Mouse (Mus musculus) duodenum, adult 2 months (tissue): ENCODE measurements around the gene Gtsf1l. TPM values are rescaled to one million over a fixed set of nuclear protein-coding genes. Genes with fewer than 3 reads are reported as not detected.

Source experiments
- polyA plus RNA-seq: library from polyadenylated mRNA; depleted of rRNA; stranded (reverse); fragments of >200 nt; gene quantifications from 2 replicates; pipeline ENCODE4 v1.2.3, GENCODE M21; 2012; ENCODE audit warnings: low replicate concordance; rRNA removed

The Gtsf1l gene
- not detected in 2 replicates for polyA plus RNA-seq

DNA sequence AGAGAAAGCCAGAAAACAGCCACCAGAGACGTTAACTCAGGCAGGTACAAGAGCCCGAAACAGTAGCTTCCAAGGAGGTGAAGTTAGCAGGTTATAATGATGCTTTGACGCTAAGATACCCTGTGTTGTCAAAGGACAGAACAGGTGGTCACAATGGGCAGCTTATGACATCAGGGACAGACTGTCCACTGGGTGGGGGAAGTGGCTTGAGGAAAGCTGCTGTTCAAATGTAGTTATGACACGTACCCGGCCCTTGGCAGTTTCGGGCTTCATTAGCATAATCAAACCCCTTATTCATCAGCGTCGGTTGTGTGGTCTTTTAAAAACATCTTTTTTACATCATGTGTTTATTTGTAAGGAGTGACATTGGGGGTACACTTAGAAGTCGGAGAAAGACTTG is at the start of gene Gtsf1l:
TSS of gene Gtsf1l (minus strand) at position 128 of the 400 bp plus-strand sequence.

DNA sequence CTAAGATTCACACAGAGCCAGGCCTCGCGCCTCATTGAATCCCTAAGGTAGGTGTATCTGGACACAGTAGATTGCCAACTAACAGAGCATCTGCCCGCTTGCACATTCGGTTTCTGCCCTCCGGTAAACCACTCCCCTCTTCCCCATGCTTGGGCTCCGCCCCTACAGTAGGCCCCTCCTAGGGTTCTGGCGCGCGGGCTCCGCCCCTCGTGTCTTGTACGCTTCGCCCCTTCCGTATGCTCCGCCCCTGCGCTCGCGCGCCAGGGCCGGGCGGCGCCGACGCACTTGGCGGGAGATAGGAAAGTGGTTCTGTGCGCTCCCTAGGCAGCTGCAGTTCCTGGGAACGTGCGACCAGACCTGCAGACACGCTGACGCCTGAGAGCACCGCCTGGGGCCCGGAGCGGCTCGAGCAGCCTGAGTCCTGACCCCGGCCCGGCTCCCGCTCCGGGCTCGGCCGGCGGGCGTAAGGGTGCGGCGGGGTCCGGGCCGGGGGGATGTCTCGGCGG is 33.3 kb downstream of the Gtsf1l start, which contains the start of gene Mybl2:
TSS of gene Mybl2 (plus strand) at position 353 of the 506 bp plus-strand sequence.

Other genes with a start within 250 kb of the Gtsf1l start
- gene Srsf6, start 156.3 kb downstream of the Gtsf1l start, polyA plus RNA-seq: 62.7 and 217 TPM in 2 replicates
- 0.02 and 0.08 TPM in 2 replicates for gene L3mbtl1, start 144.4 kb downstream of the Gtsf1l start, polyA plus RNA-seq
- gene Sgk2, start 100.5 kb downstream of the Gtsf1l start, polyA plus RNA-seq: 4.1 and 8.9 TPM in 2 replicates
- 8.4 and 8.6 TPM in 2 replicates for gene Ift52, start 70.5 kb downstream of the Gtsf1l start, polyA plus RNA-seq
- 3.3 and 4.3 TPM in 2 replicates for gene Mybl2, start 33.2 kb downstream of the Gtsf1l start, polyA plus RNA-seq
- 7.4 and 8.3 TPM in 2 replicates for gene Tox2, start 115.3 kb upstream of the Gtsf1l start, polyA plus RNA-seq